Mouse (Mus musculus): Measurements from ENCODE around the gene Mtfp1.
A peak's percentile ranks its signal among the peaks of the same experiment; 100 is the strongest.
"Not testable (repeated sequence)": the region's sequence is repeated elsewhere in the genome, so short reads cannot be mapped to it uniquely, and the experiment has no call there.

The Mtfp1 gene

DNA sequence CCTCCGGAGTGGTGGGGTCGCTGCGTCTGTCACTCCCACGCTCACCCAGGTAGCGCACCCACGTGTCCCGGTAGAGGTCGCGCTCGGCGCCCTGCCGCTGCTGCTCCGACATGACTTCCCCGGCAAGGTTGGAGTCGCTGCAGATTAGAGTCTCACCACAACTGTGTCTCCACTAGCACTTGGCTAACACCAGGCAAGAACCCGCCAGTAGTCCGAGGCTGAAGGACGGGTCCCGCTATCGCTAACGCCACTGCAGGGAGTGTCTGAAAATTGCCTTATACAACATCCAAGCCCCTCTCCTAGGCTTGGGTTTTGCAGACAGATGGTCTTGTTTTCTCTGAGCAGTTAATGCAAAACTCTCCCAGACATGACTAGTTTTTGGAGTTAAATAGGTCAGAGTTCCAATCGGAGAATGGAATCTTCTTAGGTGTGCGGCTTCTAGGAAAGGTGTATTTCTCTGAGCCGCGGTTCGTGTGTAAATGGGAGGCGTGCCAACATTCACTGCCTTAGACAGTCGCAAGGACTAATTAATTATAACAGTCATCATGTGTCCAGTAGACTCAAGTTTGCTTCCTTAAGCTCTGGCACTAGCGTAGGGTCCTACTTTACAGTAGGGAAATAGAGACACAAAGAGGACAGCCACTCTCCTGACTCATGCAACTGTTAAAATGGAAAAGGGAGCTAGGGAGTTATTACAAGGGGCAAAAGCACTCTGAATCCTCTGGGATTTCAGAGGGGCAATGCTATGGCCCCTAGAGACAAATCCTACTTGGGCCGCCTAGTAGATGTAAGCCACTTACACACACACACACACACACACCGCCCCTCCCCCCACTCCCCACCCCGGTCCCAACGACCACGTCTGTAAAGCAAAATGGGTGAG, at the start of gene Mtfp1:
Gene Mtfp1, minus strand, starts transcription at position 275 of the 883 bp plus-strand sequence.
- peak; percentile 49 to 57 for DNase-seq (ENCODE audit: low spot score in 2 of 2)

GRCm38 (mm10) chr11:4143281-4144062, 48.2 kb upstream of the Mtfp1 start:
- no peak for DNase-seq (ENCODE audit: low spot score in 2 of 2)

GRCm38 (mm10) chr11:4142352-4142751, 47.1 kb upstream of the Mtfp1 start:
- no peak for DNase-seq (ENCODE audit: low spot score in 2 of 2)

GRCm38 (mm10) chr11:4141505-4141904, 46.3 kb upstream of the Mtfp1 start:
- DNase-seq (ENCODE audit: low spot score in 2 of 2), result no peak

DNA sequence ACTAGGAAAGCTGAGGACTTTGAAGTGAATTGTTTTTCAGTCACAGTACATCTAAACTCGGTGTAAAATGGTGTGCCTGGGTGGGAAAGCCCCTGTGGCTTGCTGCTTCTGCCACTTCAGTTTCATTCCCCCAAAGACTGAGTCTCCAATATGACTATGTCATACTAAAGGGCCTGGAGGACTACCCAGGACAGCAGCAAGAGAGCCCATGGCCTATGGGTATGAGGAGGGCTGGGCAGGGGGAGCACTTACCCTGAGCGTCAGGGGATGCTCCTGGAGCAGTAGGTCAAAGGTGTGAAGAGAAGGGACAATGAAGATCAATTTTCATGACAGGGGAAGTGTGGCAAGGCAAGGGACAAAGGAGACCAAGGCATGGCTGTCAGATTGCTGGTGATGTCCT, 43.7 kb upstream of the Mtfp1 start:
- no peak for DNase-seq (ENCODE audit: low spot score in 2 of 2)

DNA sequence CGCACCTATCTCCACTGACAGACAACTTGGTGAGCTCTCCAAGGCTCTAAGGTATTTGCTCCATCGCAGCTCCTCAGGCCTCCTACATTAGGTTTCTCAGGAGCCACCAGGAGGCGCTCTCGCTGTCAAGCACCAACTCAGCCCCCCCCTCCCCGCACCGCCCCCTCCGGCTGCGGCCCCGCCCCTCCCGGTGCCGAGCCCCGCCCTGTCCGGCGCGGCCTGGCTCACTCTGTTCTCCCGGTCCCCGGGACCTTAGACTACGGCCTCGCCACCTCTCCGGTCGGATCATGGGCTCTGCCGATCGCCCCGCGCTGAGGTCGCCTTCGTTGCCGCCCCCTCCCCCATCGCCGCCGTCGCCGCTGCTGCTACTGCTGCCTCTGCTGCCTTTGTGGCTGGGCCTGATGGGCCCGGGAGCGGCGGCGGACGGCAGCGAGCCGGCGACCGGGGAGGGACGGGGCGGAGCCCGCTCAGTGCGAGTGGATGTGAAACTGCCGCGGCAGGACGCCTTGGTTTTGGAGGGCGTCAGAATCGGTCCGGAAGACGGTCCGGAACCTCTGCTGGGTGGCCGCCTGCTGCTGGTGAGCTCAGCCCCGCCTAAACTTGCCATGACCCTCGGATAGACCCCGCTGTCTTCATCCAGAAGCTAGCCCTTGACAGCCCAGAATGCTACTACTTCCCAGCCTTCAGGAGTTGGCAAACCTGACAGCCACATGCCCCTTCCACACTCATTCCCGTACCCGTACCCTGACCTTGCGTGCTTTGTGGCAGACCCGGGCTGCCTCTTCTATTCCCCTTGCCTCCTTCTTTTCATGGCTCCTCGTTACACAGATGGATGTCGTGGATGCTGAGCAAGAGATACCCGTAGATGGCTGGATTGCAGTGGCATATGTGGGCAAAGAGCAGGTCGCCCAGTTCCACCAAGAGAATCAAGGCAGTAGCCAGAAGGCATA, 40.0 kb upstream of the Mtfp1 start, which contains the start of gene Rnf215:
Gene Rnf215, plus strand, starts transcription at position 217 of the 950 bp plus-strand sequence.
- peak; percentile 83 to 86 for DNase-seq (ENCODE audit: low spot score in 2 of 2)

GRCm38 (mm10) chr11:4134400-4134799, 39.2 kb upstream of the Mtfp1 start:
- no peak for DNase-seq (ENCODE audit: low spot score in 2 of 2)

DNA sequence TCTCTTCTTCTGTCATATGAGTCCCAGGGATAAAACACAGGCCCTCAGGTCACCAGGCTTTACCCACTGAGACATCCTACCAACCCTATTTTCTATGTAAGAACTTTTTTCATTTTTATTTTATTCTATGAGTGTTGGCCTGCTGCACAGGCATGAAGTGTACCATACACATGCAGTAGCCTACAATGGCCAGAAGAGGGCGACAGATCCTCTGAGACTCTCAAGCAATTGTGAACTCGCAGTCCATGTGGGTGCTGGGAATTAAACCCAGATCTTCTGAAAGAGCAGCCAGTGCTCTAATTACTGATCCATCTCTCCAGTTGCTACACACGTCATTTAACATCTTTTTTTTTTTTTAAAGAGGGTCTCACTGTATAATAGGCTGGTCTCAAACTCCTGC, 38.2 kb upstream of the Mtfp1 start:
- DNase-seq (ENCODE audit: low spot score in 2 of 2), result no peak

GRCm38 (mm10) chr11:4128461-4128860, 33.2 kb upstream of the Mtfp1 start:
- not testable (repeated sequence) for DNase-seq (ENCODE audit: low spot score in 2 of 2)

GRCm38 (mm10) chr11:4127059-4127458, 31.8 kb upstream of the Mtfp1 start:
- no peak for DNase-seq (ENCODE audit: low spot score in 2 of 2)

- peak in 1 of 2 experiments; percentile 31 for DNase-seq (ENCODE audit: low spot score in 2 of 2)
These were observed 28.7 kb upstream of the Mtfp1 start for GRCm38 (mm10) chr11:4123922-4124321.

DNA sequence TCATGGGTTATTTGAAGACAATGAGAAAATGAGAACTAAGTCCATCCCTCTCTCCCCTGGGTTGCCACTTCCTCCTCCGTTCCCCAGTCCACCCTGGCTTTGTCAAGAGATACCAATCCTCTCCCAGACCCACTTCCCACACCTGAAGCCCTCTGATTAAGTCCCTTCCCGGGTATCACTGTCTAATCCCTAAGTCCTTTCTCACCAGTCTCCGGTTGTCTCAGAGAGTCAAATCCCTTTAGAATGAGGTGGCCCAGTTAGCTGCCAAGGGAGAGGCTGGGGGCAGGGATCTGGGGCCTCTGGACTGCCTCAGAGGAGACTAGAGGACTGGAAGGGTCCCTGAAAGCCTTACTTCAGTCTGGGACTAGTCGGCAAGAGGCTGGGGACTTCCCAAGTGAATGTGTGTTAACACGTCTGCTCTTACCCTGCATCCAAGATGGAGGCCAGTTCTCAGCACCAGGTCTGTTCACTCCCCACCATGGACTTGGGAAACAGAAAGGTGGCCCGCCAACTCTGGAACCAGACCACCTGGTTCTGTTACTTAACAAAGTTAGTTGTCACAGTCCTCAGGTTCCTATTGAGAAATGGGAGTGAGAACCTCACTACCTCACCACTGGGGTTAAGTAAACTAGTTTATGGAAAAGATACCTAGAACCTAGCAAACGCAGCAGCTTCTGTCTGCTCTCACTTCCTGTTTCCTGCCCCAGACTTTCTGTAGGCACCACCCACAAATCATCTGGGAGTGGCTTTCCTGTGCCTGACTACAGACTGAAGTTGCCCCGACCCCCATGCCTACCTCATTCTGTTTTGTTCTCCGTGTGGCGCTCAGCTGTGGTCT, 27.7 kb upstream of the Mtfp1 start, which contains the start of gene Sec14l2:
Gene Sec14l2, minus strand, starts transcription at position 674 of the 838 bp plus-strand sequence.
- peak; percentile 51 to 52 for DNase-seq (ENCODE audit: low spot score in 2 of 2)

DNA sequence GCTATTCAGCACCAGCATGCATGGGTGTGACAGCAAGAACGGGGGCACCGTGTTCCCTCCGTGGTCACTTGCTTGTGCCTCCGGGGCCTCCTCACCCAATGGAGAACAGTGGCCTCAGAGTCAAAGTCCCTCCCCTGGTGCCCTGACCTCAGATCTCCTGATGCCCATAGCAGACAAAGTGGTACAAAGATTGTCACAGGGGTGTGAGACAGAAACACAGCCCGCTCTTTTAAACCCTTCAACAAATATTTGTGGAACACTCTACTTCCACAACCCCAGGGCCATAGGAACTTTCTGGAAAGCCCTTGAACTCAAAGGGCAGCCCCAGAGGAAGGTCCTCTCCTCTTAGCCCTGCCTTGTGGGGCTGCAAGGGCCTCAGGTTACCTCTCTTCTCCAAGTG, 27.0 kb upstream of the Mtfp1 start:
- no peak for DNase-seq (ENCODE audit: low spot score in 2 of 2)

GRCm38 (mm10) chr11:4121691-4122090, 26.4 kb upstream of the Mtfp1 start:
- no peak for DNase-seq (ENCODE audit: low spot score in 2 of 2)

GRCm38 (mm10) chr11:4119635-4120034, 24.4 kb upstream of the Mtfp1 start:
- DNase-seq (ENCODE audit: low spot score in 2 of 2), result no peak

- peak; percentile 29 to 63 for DNase-seq (ENCODE audit: low spot score in 2 of 2)
These were observed 23.1 kb upstream of the Mtfp1 start for GRCm38 (mm10) chr11:4118081-4118921.

DNA sequence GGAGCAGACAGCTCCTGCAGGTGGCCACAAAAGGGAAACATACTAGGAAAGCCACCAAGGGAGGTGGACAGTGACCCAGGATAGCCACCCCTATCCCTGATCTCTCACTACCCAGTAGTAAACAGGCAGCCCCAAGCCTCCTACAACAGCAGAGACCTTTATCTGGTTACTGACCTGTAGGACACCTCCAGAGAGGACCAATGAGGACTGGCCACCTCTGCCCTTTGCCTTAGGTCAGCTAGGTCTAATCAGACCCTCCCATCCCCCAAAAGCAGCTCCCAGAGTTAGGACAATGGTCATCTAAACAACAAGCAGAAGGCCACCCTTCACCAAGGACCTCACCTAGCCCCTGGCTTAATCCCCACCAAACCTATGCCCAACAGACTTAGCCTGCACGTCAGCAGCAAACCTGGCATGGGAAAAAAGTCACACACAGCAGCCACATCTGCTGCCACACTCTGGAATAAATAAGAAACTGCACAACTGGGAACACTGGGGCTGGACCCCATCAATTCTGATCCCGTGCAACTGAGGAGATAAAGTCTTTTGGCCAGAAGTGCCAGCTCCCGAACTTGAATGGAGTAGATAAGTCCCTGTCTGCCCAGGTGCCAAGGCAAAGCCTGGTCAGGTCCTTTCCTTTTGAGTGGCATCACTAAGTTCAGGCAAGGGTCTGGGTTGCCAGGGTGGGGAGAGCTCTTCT, 22.3 kb upstream of the Mtfp1 start:
- peak in 1 of 2 experiments; percentile 34 for DNase-seq (ENCODE audit: low spot score in 2 of 2)

DNA sequence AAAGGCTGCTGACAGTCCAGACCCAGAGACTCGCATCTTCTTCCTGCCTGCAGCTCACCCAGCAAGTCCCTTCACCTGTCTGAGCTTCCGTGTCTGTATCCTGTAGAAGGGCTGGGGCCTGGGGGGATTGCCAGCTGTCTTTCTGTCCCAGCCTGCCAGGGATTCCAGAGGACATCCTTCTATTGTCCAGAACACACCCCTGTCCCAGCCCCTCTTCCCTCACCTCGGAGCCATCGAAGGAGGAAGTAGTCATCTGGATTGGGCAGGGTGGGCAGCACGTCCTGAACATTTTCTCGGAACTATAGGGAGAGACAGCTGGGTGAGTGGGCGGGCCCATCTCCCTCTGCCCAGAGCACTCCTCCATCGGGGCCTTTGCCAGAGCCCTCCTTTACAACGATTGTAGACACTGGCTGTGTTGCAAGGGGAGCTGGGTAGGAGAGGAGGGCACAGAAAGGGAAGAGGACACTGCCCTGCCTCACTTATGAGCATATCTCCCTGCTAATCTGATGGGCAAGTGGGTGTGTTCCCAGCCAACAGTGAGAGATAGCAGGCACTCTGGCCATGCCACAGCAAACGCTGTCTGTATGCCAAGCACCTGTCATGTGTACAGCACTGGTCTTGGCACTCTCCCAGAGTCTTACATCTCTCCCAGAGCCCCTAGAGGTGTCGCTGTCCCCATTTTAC, 21.4 kb upstream of the Mtfp1 start:
- DNase-seq (ENCODE audit: low spot score in 2 of 2), result peak; percentile 39 to 51
